Mouse (Mus musculus) limb, embryonic 14.5 days (tissue): ENCODE data around the gene Thrap3. TPM values are rescaled to one million over a fixed set of nuclear protein-coding genes. Genes with fewer than 3 reads are reported as not detected.

Experiments used
- ATAC-seq: fragments of 200-750 bp; cut with Nextera tagmentation; 2 replicates; pipeline ENCODE4 v1.8.0; 2017; ENCODE audit warnings: low read depth, moderate number of reproducible peaks, moderate TSS enrichment; ENCODE audit not compliant: low FRiP score
- DNase-seq: peaks from one replicate; pipeline ENCODE4 v3.0.0-alpha.2; 2015; ENCODE audit warnings: low spot score
- H3K27ac ChIP-seq: fragments of 300-500 bp; sonication (generic); replicated peaks from 2 replicates; pipeline ENCODE4 v1.5.1; 2014; ENCODE audit warnings: low read depth, mild to moderate bottlenecking, low read length, moderate library complexity, mixed read lengths
- H3K27me3 ChIP-seq: fragments of 300-500 bp; sonication (generic); 2 replicates; pipeline ENCODE4 v1.6.1; 2014; ENCODE audit warnings: low read length, mixed read lengths; ENCODE audit not compliant: control insufficient read depth, insufficient read depth
- H3K36me3 ChIP-seq: fragments of 300-500 bp; sonication (generic); 2 replicates; pipeline ENCODE4 v1.6.1; 2014; ENCODE audit warnings: mild to moderate bottlenecking, low read length, moderate library complexity, mixed read lengths; ENCODE audit not compliant: control insufficient read depth, insufficient read depth
- H3K4me1 ChIP-seq: fragments of 300-500 bp; sonication (generic); 2 replicates; pipeline ENCODE4 v1.6.1; 2014; ENCODE audit warnings: antibody characterized with exemption, low read length, mixed read lengths; ENCODE audit not compliant: control insufficient read depth, insufficient read depth
- H3K4me2 ChIP-seq: fragments of 300-500 bp; sonication (generic); replicated peaks from 2 replicates; pipeline ENCODE4 v1.6.1; 2014; ENCODE audit warnings: low read depth, mild to moderate bottlenecking, low read length, moderate library complexity; ENCODE audit not compliant: severe bottlenecking
- H3K4me3 ChIP-seq: fragments of 300-500 bp; sonication (generic); replicated peaks from 2 replicates; pipeline ENCODE4 v1.5.1; 2014; ENCODE audit warnings: low read length
- H3K9ac ChIP-seq: fragments of 300-500 bp; sonication (generic); 2 replicates; pipeline ENCODE4 v1.6.1; 2014; ENCODE audit warnings: mild to moderate bottlenecking, low read depth, low read length, moderate library complexity; ENCODE audit not compliant: severe bottlenecking
- H3K9me3 ChIP-seq: fragments of 300-500 bp; sonication (generic); 2 replicates; pipeline ENCODE4 v1.6.1; 2016; ENCODE audit warnings: low read length; ENCODE audit not compliant: control insufficient read depth
- POLR2A ChIP-seq: fragments of 200-500 bp; IDR thresholded peaks from 2 replicates; pipeline ENCODE4 v1.8.0; 2012; ENCODE audit warnings: inconsistent platforms, mild to moderate bottlenecking, moderate library complexity, borderline replicate concordance; ENCODE audit not compliant: insufficient read depth, insufficient read length; ENCODE audit errors: extremely low read depth
- WGBS: fragments of 180-500 bp; shearing (Covaris S2); extraction: QIAGEN DNeasy Blood & Tissue Kit; methylation state at CpG from one replicate; pipeline ENCODE4 v1.1.7; 2014; 5-methylcytosine and 5-hydroxymethylcytosine counted together
- polyA plus RNA-seq, 2 experiments: library from polyadenylated mRNA; depleted of rRNA in 1 of 2; stranded (reverse) in 1 of 2; unstranded in 1 of 2; fragments of >200 nt; fragmentation: Nextera tagmentation in 1 of 2; extraction: Ambion mirVana in 1 of 2; gene quantifications; 2 replicates each; pipeline versions ENCODE4 v1.2.1 to v1.2.3; 2012 to 2014

The Thrap3 gene
- polyA plus RNA-seq, 2 experiments: 191 to 204 TPM

DNA sequence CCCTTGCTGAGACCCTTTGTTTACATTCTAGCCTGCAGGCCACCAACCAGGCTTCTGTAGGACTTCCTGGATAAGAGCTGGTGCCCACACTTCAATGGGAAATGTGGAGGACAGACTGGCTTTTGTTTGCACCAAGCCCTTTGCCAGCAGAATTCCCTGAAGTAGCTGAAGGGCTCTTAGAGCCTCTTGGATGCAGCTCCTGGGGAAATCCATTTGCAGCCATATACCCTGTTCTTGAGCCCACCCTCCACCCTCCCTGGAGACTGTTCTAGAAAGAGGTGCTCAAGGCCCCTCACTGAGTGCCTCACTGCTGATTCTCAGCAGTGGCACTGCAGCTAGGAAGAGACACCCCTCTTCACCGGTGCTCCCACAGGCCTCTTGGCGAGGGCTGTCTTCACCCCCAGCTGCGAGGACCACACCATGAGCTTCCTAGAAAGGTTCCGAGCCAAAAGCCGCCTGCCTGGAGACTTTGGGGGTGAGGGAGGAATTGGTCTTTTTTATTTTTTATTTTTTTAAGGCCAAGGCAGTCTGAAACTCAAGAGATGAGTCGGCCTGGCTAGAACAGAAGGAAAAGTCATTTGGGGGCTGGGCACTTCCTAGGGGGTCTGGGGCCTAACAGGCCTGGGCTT lies 69.8 kb downstream of the Thrap3 start:
- no peak for ATAC-seq
- WGBS: 60% methylated on average over 6 of the region's 6 CpGs

GRCm38 (mm10) chr4:126131290-126132121 lies 71.1 kb downstream of the Thrap3 start:
- WGBS: 44% methylated on average over 10 of the region's 10 CpGs
- H3K36me3 ChIP-seq: peaks cover 49% of the 10 kb centered on the region
- no peak for TF ChIP-seq POLR2A
- peak overlapping the region; percentile 63; the same call in 1 of the 2 replicates for H3K27ac ChIP-seq
- peaks cover 29% of the 10 kb centered on the region for H3K4me1 ChIP-seq
- no peak overlapping the region for H3K4me3 ChIP-seq
- no peak overlapping the region for H3K4me2 ChIP-seq
- H3K27me3 ChIP-seq: no peaks in the 10 kb centered on the region
- ATAC-seq (peak; percentile 19; the same call in 1 of the 2 replicates), DNase-seq (peak; percentile 41)
- no peaks in the 10 kb centered on the region for H3K9me3 ChIP-seq
- H3K9ac ChIP-seq: no peak overlapping the region

More for the DNA sequence above, 69.8 kb downstream of the Thrap3 start:
- H3K9me3 ChIP-seq: no peaks in the 10 kb centered on the region
- TF ChIP-seq POLR2A: no peak
- no peak overlapping the region for H3K4me3 ChIP-seq
- no peak for DNase-seq
- H3K27me3 ChIP-seq: no peaks in the 10 kb centered on the region
- H3K4me2 ChIP-seq: no peak overlapping the region
- H3K4me1 ChIP-seq: peaks cover 29% of the 10 kb centered on the region
- peak overlapping the region; percentile 35 for H3K27ac ChIP-seq
- no peak overlapping the region for H3K9ac ChIP-seq
- peaks cover 54% of the 10 kb centered on the region for H3K36me3 ChIP-seq

DNA sequence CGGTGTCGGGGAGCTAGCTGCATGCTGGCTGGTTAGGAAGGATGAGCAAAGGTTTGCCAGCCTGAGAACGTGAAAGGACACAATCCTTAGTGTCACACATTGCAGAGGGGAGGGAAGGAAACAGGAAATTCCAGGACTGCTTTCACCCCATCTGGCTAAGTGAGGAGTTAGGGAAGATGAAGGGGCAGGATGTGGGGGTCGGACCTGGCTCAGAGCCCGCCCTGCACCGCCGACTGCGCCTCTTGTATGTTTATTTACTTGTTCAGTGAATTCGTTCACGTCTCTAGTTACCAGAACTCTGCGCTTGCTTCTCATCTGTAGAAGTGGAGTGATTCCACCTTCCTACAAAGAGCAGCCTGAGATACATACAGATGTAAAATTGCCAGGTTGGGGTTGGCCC lies 72.1 kb downstream of the Thrap3 start:
- 55% methylated on average over 11 of the region's 11 CpGs for WGBS

GRCm38 (mm10) chr4:126123309-126124040 lies 79.1 kb downstream of the Thrap3 start:
- no peak for ATAC-seq
- H3K9ac ChIP-seq: no peak overlapping the region
- H3K4me1 ChIP-seq: no peaks in the 10 kb centered on the region
- H3K4me2 ChIP-seq: no peak overlapping the region
- no peak for DNase-seq
- H3K36me3 ChIP-seq: peaks cover 58% of the 10 kb centered on the region
- H3K27ac ChIP-seq: no peak overlapping the region
- H3K9me3 ChIP-seq: 0 out of 2 replicates have a peak, but pooled peaks cover 8% of the 10 kb centered on the region
- H3K27me3 ChIP-seq: no peaks in the 10 kb centered on the region
- H3K4me3 ChIP-seq: no peak overlapping the region
- WGBS: 88% methylated on average over 10 of the region's 10 CpGs
- TF ChIP-seq POLR2A: no peak

More for the DNA sequence above, 72.1 kb downstream of the Thrap3 start:
- H3K36me3 ChIP-seq: peaks cover 49% of the 10 kb centered on the region
- H3K9me3 ChIP-seq: no peaks in the 10 kb centered on the region
- peak overlapping the region; percentile 63 for H3K27ac ChIP-seq
- peaks cover 29% of the 10 kb centered on the region for H3K4me1 ChIP-seq
- H3K27me3 ChIP-seq: no peaks in the 10 kb centered on the region
- 0 out of 2 replicates have a peak overlapping the region, but pooled peaks have one; percentile 4 for H3K9ac ChIP-seq
- ATAC-seq (no peak), DNase-seq (no peak)
- H3K4me3 ChIP-seq: no peak overlapping the region
- H3K4me2 ChIP-seq: no peak overlapping the region
- no peak for TF ChIP-seq POLR2A

DNA sequence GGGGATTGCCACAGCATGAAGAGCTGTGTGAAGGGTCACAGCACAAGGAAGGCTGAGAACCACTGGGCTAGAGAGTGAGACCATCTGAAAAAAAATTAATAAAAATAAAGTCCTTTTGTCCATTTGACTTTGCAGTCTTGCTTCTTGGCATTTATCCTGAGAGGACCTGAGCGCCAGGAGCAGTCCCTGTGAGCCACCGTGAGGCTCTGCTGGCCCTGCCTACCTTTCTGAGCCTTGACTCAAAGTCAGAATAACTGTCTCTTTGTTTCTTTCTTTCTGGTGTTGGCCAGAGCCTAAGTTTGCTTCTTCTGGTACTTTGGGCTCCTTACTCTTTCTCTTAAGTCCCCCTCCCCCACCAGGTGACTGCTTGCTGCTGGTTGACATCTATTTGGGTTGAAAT lies 82.1 kb downstream of the Thrap3 start:
- Histone ChIP-seq H3K27ac (no peak overlapping the region), H3K9me3 (0 out of 2 replicates have a peak, but pooled peaks cover 8% of the 10 kb centered on the region), H3K4me1 (no peaks in the 10 kb centered on the region), H3K9ac (no peak overlapping the region), H3K36me3 (peaks cover 36% of the 10 kb centered on the region), H3K4me3 (no peak overlapping the region), H3K27me3 (no peaks in the 10 kb centered on the region), H3K4me2 (no peak overlapping the region)
- no peak for DNase-seq
- ATAC-seq: no peak
- no peak for TF ChIP-seq POLR2A
- 84% methylated on average over 2 of the region's 2 CpGs for WGBS
